Comparison of ENCODE assay signal across 9 mouse cellular contexts in genomic region chr2:21958365-21958764, GRCm38 (mm10).
A peak's percentile ranks its signal among the peaks of the same experiment; 100 is the strongest.
DNase-seq lines count a peak whose midpoint lies in the region; ATAC-seq lines count a peak whose summit lies in the region.
"Had no signal": no experiment of that assay in that cellular context is flagged by ENCODE, and none has a peak within 500 bp of the region (broad histone marks: within the 10 kb centered on the region; RNA-seq: fewer than 3 reads in every experiment).

No protein-coding gene starts in this region.

- H3K27ac ChIP-seq in neural tube, embryonic 11.5 days (ENCODE audit: low read depth, low read length) = no peak overlapping the region
- H3K27ac ChIP-seq in forebrain, embryonic 13.5 days = peak overlapping the region; percentile 68
- no peak overlapping the region; the same call in 1 of the 2 replicates for H3K27ac ChIP-seq in limb, embryonic 10.5 days
- no peak overlapping the region for H3K27ac ChIP-seq in neural tube, embryonic 12.5 days

- no peaks in the 10 kb centered on the region for H3K9me3 ChIP-seq in neural tube, embryonic 11.5 days (ENCODE audit: control insufficient read depth, low read length)
- H3K9me3 ChIP-seq in forebrain, embryonic 13.5 days (replicated peaks) = no peaks in the 10 kb centered on the region
- no peaks in the 10 kb centered on the region for H3K9me3 ChIP-seq in limb, embryonic 10.5 days (replicated peaks)
- H3K9me3 ChIP-seq in neural tube, embryonic 12.5 days = no peaks in the 10 kb centered on the region

- H3K9ac ChIP-seq in neural tube, embryonic 11.5 days (ENCODE audit: low read length) = no peak overlapping the region
- peak overlapping the region; percentile 28; the same call in 1 of the 2 replicates for H3K9ac ChIP-seq in forebrain, embryonic 13.5 days
- no peak overlapping the region for H3K9ac ChIP-seq in neural tube, embryonic 12.5 days

- no peak overlapping the region for H3K4me3 ChIP-seq in neural tube, embryonic 11.5 days (ENCODE audit: low read depth, low read length)
- no peak overlapping the region for H3K4me3 ChIP-seq in forebrain, embryonic 13.5 days
- H3K4me3 ChIP-seq in limb, embryonic 10.5 days = 0 out of 2 replicates have a peak overlapping the region, but pooled peaks have one; percentile 8
- no peak overlapping the region for H3K4me3 ChIP-seq in neural tube, embryonic 12.5 days
- H3K4me3 ChIP-seq: erythroblast, embryonic 14.5 days had no signal

- no peaks in the 10 kb centered on the region for H3K27me3 ChIP-seq in neural tube, embryonic 11.5 days (ENCODE audit: control insufficient read depth, insufficient read depth, low read length)
- no peaks in the 10 kb centered on the region for H3K27me3 ChIP-seq in forebrain, embryonic 13.5 days
- no peaks in the 10 kb centered on the region for H3K27me3 ChIP-seq in limb, embryonic 10.5 days (ENCODE audit: low read depth, poor library complexity, severe bottlenecking)
- no peaks in the 10 kb centered on the region for H3K27me3 ChIP-seq in neural tube, embryonic 12.5 days (replicated peaks)

- no peak overlapping the region for H3K4me2 ChIP-seq in neural tube, embryonic 11.5 days (ENCODE audit: low read depth)
- H3K4me2 ChIP-seq in forebrain, embryonic 13.5 days = peak overlapping the region; percentile 30
- peak overlapping the region; percentile 45 for H3K4me2 ChIP-seq in neural tube, embryonic 12.5 days (replicated peaks)

- 4% methylated on average over 3 of the region's 3 CpGs for WGBS in neural tube, embryonic 11.5 days
- WGBS in forebrain, embryonic 13.5 days = 0% methylated on average over 3 of the region's 3 CpGs
- WGBS in limb, embryonic 10.5 days = under 1% methylated on average over 3 of the region's 3 CpGs
- whole genome bisulfite sequencing in neural tube, embryonic 12.5 days = 2% methylated on average over 3 of the region's 3 CpGs

- ATAC-seq in neural tube, embryonic 11.5 days (ENCODE audit: insufficient read depth, low FRiP score, low TSS enrichment) = peak; percentile 74
- ATAC-seq in forebrain, embryonic 13.5 days = peak; percentile 85
- peak; percentile 57 for ATAC-seq in neural tube, embryonic 12.5 days (ENCODE audit: low FRiP score, low read depth)

- peak; percentile 42 for DNase-seq in neural tube, embryonic 11.5 days (ENCODE audit: low spot score)
- no peak for DNase-seq in neural tube, embryonic 10.5 days (ENCODE audit: extremely low spot score, low spot score)
- DNase-seq in brain, adult 2 months (ENCODE audit: low read depth, low spot score) = peak; percentile 88
- DNase-seq in induced T-regulatory cell, adult 2 months (ENCODE audit: low read depth) = peak; percentile 69
- no peak for DNase-seq in limb, embryonic 10.5 days (ENCODE audit: low spot score)
- no peak for DNase-seq in ovary, postnatal 36 days (ENCODE audit: low spot score)

- H3K4me1 ChIP-seq in neural tube, embryonic 11.5 days (ENCODE audit: control insufficient read depth, insufficient read depth, low read length) = peaks cover 2% of the 10 kb centered on the region
- H3K4me1 ChIP-seq in forebrain, embryonic 13.5 days = peaks cover 27% of the 10 kb centered on the region
- H3K4me1 ChIP-seq in limb, embryonic 10.5 days = peaks cover 6% of the 10 kb centered on the region
- H3K4me1 ChIP-seq in neural tube, embryonic 12.5 days = no peaks in the 10 kb centered on the region

- no peaks in the 10 kb centered on the region for H3K36me3 ChIP-seq in neural tube, embryonic 11.5 days (ENCODE audit: control insufficient read depth, insufficient read depth, low read length)
- H3K36me3 ChIP-seq in forebrain, embryonic 13.5 days (ENCODE audit: poor library complexity, severe bottlenecking) = no peaks in the 10 kb centered on the region
- H3K36me3 ChIP-seq in limb, embryonic 10.5 days = no peaks in the 10 kb centered on the region
- no peaks in the 10 kb centered on the region for H3K36me3 ChIP-seq in neural tube, embryonic 12.5 days

Comparison
In these comparisons a context has a peak if more than half of its experiments do, and no peak if none do; other contexts are left out.
1. DNase-seq: peak in neural tube, embryonic 11.5 days (single experiment), brain, adult 2 months (single experiment) and induced T-regulatory cell, adult 2 months (single experiment); none in neural tube, embryonic 10.5 days (single experiment), limb, embryonic 10.5 days (single experiment) and ovary, postnatal 36 days (single experiment).
2. Peak in every context shown above with its lines, with median percentiles within 50 percentile points of each other: ATAC-seq.